Mouse (Mus musculus): Measurements from ENCODE around the gene Nbeal2. TPM values are rescaled to one million over a fixed set of nuclear protein-coding genes. Genes with fewer than 3 reads are reported as not detected.
A peak's percentile ranks its signal among the peaks of the same experiment; 100 is the strongest.

The Nbeal2 gene
- polyA plus RNA-seq, 1 experiment from 2014 or later: 1.1 TPM

- Histone ChIP-seq H3K4me1 (replicated peaks) (no peaks in the 10 kb centered on the region), H3K9me3 (no peaks in the 10 kb centered on the region), H3K36me3 (0 out of 2 replicates have a peak, but pooled peaks cover 4% of the 10 kb centered on the region), H3K27ac (no peak overlapping the region), H3K27me3 (no peaks in the 10 kb centered on the region), H3K4me3 (replicated peaks) (no peak overlapping the region), H3K4me2 (no peak overlapping the region), H3K9ac (replicated peaks) (no peak overlapping the region)
- no peak for ATAC-seq (ENCODE audit: insufficient number of reproducible peaks, insufficient read depth, low FRiP score, low TSS enrichment, low read depth)
- whole genome bisulfite sequencing: 67% methylated on average over 7 of the region's 7 CpGs
These were observed 18.6 kb upstream of the Nbeal2 start for GRCm38 (mm10) chr9:110672462-110673106.

DNA sequence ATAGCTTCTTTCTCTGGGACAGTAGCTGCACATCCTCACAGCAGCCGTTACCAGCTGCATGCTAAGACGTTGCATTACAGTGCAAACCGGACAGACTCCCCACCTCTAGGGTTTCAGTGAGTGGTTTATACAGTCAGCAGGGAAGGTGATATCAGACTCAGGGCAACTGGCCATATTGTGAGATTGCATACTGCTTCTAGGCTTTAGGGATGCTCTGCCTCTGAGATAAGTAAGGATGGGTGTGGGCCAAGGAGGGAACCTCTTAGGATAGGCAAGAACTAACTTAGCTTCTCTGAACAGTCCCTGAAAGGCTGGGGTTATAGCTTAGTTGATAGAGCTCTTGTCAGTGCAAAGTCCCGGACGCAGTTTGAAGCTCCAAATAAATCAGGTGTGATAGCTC, 15.8 kb upstream of the Nbeal2 start:
- H3K9me3 ChIP-seq: no peaks in the 10 kb centered on the region
- no peak overlapping the region for H3K4me2 ChIP-seq
- peaks cover 10% of the 10 kb centered on the region for H3K4me1 ChIP-seq (replicated peaks)
- no peak overlapping the region for H3K27ac ChIP-seq
- no peak for ATAC-seq (ENCODE audit: insufficient number of reproducible peaks, insufficient read depth, low FRiP score, low TSS enrichment, low read depth)
- H3K36me3 ChIP-seq: 0 out of 2 replicates have a peak, but pooled peaks cover 4% of the 10 kb centered on the region
- no peak overlapping the region for H3K9ac ChIP-seq (replicated peaks)
- H3K27me3 ChIP-seq: no peaks in the 10 kb centered on the region
- H3K4me3 ChIP-seq (replicated peaks): no peak overlapping the region
- WGBS: 84% methylated on average over 5 of the region's 5 CpGs

- H3K27ac ChIP-seq: no peak overlapping the region
- H3K9me3 ChIP-seq: no peaks in the 10 kb centered on the region
- H3K4me1 ChIP-seq (replicated peaks): peaks cover 10% of the 10 kb centered on the region
- H3K27me3 ChIP-seq: no peaks in the 10 kb centered on the region
- 0 out of 2 replicates have a peak overlapping the region, but pooled peaks have one; percentile 18 for H3K9ac ChIP-seq (replicated peaks)
- 0 out of 2 replicates have a peak, but pooled peaks cover 3% of the 10 kb centered on the region for H3K36me3 ChIP-seq
- H3K4me3 ChIP-seq (replicated peaks): no peak overlapping the region
- 93% methylated on average over 6 of the region's 6 CpGs for WGBS
- H3K4me2 ChIP-seq: no peak overlapping the region
- no peak for ATAC-seq (ENCODE audit: insufficient number of reproducible peaks, insufficient read depth, low FRiP score, low TSS enrichment, low read depth)
These were observed 14.8 kb upstream of the Nbeal2 start for GRCm38 (mm10) chr9:110668601-110669293.

DNA sequence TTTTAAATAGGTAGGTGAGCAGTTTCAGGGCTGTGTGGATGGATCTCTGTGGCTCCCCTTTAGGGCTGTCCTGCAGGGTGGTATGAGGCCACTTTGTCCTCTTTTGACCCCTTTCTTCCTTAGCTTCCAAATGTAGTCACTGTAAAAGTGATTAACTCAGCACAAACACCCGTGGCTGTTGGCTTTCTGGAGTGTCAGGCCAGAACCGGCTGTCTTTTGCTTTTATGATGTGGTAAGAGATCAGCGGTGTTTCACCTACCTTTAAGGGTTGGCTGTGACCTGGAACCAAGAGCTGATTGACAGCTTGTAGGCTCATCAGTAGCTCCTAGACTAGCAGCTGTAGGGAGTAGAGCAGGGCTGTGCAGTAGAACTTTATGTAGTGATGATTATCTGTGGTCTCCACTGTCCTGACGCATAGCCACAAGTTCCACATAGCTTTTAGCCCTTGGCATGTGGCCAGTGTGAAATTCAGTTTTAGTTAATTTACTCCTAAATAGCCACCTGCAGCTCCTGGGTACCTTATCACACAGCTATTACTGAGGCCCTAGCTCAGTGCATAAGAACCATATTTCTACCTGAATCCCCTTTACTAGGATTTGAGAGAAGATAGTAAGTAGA, 13.4 kb upstream of the Nbeal2 start:
- Histone ChIP-seq H3K9me3 (no peaks in the 10 kb centered on the region), H3K36me3 (peaks cover 1% of the 10 kb centered on the region; the same call in 1 of the 2 replicates), H3K27ac (0 out of 2 replicates have a peak overlapping the region, but pooled peaks have one; percentile 23), H3K4me2 (no peak overlapping the region), H3K4me3 (replicated peaks) (no peak overlapping the region), H3K9ac (replicated peaks) (no peak overlapping the region), H3K27me3 (no peaks in the 10 kb centered on the region), H3K4me1 (replicated peaks) (peaks cover 10% of the 10 kb centered on the region)
- WGBS: 54% methylated on average over 4 of the region's 4 CpGs
- no peak for ATAC-seq (ENCODE audit: insufficient number of reproducible peaks, insufficient read depth, low FRiP score, low TSS enrichment, low read depth)

- 48% methylated on average over 8 of the region's 8 CpGs for WGBS
- Histone ChIP-seq H3K9ac (replicated peaks) (0 out of 2 replicates have a peak overlapping the region, but pooled peaks have one; percentile 6), H3K4me1 (replicated peaks) (peaks cover 10% of the 10 kb centered on the region), H3K27ac (no peak overlapping the region), H3K27me3 (no peaks in the 10 kb centered on the region), H3K4me2 (no peak overlapping the region), H3K9me3 (no peaks in the 10 kb centered on the region), H3K36me3 (peaks cover 4% of the 10 kb centered on the region; the same call in 1 of the 2 replicates), H3K4me3 (replicated peaks) (no peak overlapping the region)
- no peak for ATAC-seq (ENCODE audit: insufficient number of reproducible peaks, insufficient read depth, low FRiP score, low TSS enrichment, low read depth)
These were observed 12.4 kb upstream of the Nbeal2 start for GRCm38 (mm10) chr9:110666374-110666773.

DNA sequence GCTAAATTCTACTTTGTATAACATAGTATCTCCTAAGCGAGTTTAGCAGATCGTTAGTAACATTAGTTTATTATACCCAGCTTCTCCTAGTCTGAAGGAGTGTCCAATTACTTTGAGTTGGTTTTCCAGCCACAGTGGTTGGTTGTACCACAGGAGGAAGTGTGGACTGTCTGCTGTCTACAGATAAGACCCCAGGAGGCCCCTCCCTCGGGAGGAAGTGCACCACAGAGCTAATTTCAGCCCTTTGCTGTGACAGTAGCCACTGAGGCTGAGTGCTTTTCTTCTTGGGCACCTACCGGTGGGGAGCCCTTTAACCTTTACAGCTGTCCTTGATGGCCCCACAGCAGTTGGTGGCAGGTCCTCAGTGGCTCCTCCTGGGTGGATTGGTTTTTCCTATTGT, 12.0 kb upstream of the Nbeal2 start:
- H3K9me3 ChIP-seq: no peaks in the 10 kb centered on the region
- H3K4me3 ChIP-seq (replicated peaks): no peak overlapping the region
- H3K27me3 ChIP-seq: no peaks in the 10 kb centered on the region
- 21% methylated on average over 4 of the region's 4 CpGs for WGBS
- ATAC-seq (ENCODE audit: insufficient number of reproducible peaks, insufficient read depth, low FRiP score, low TSS enrichment, low read depth): no peak
- no peak overlapping the region for H3K9ac ChIP-seq (replicated peaks)
- H3K36me3 ChIP-seq: peaks cover 4% of the 10 kb centered on the region; the same call in 1 of the 2 replicates
- H3K4me1 ChIP-seq (replicated peaks): peaks cover 10% of the 10 kb centered on the region
- H3K27ac ChIP-seq: no peak overlapping the region
- no peak overlapping the region for H3K4me2 ChIP-seq

DNA sequence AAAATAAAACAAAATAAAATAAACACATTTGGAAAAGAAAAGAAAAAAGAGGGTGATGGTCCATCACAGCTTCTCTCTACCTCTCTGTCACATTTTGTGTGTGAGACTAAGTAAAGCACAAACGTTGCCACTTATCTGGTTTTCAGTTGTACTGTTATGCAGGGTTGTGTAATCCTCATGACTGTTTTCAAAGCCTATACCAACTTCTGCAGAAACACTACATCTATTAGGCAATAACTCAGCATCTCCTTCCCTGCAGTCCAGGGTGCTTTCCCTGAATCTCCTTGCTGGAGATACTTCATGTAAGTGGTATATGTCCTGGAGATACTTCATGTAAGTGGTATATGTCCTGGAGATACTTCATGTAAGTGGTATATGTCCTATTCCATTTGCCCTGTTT, 8.9 kb upstream of the Nbeal2 start:
- H3K4me2 ChIP-seq: no peak overlapping the region
- peaks cover 13% of the 10 kb centered on the region for H3K4me1 ChIP-seq (replicated peaks)
- no peak overlapping the region for H3K27ac ChIP-seq
- H3K9ac ChIP-seq (replicated peaks): no peak overlapping the region
- H3K9me3 ChIP-seq: no peaks in the 10 kb centered on the region
- ATAC-seq (ENCODE audit: insufficient number of reproducible peaks, insufficient read depth, low FRiP score, low TSS enrichment, low read depth): no peak
- no peaks in the 10 kb centered on the region for H3K27me3 ChIP-seq
- no peak overlapping the region for H3K4me3 ChIP-seq (replicated peaks)
- peaks cover 10% of the 10 kb centered on the region; the same call in 1 of the 2 replicates for H3K36me3 ChIP-seq
- WGBS: 95% methylated on average over 1 of the region's 1 CpGs

GRCm38 (mm10) chr9:110660856-110661612, 7.1 kb upstream of the Nbeal2 start:
- Histone ChIP-seq H3K4me1 (replicated peaks) (peaks cover 10% of the 10 kb centered on the region), H3K9me3 (no peaks in the 10 kb centered on the region), H3K9ac (replicated peaks) (no peak overlapping the region), H3K27me3 (no peaks in the 10 kb centered on the region), H3K4me3 (replicated peaks) (no peak overlapping the region), H3K27ac (no peak overlapping the region), H3K36me3 (peaks cover 10% of the 10 kb centered on the region; the same call in 1 of the 2 replicates), H3K4me2 (no peak overlapping the region)
- ATAC-seq (ENCODE audit: insufficient number of reproducible peaks, insufficient read depth, low FRiP score, low TSS enrichment, low read depth): no peak
- 70% methylated on average over 7 of the region's 7 CpGs for WGBS

- Histone ChIP-seq H3K4me1 (replicated peaks) (peaks cover 11% of the 10 kb centered on the region), H3K27me3 (no peaks in the 10 kb centered on the region), H3K9me3 (no peaks in the 10 kb centered on the region), H3K27ac (no peak overlapping the region), H3K9ac (replicated peaks) (no peak overlapping the region), H3K4me3 (replicated peaks) (no peak overlapping the region), H3K36me3 (peaks cover 10% of the 10 kb centered on the region; the same call in 1 of the 2 replicates), H3K4me2 (no peak overlapping the region)
- WGBS: 83% methylated on average over 2 of the region's 2 CpGs
- ATAC-seq (ENCODE audit: insufficient number of reproducible peaks, insufficient read depth, low FRiP score, low TSS enrichment, low read depth): no peak
These were observed 6.2 kb upstream of the Nbeal2 start for GRCm38 (mm10) chr9:110660208-110660607.

DNA sequence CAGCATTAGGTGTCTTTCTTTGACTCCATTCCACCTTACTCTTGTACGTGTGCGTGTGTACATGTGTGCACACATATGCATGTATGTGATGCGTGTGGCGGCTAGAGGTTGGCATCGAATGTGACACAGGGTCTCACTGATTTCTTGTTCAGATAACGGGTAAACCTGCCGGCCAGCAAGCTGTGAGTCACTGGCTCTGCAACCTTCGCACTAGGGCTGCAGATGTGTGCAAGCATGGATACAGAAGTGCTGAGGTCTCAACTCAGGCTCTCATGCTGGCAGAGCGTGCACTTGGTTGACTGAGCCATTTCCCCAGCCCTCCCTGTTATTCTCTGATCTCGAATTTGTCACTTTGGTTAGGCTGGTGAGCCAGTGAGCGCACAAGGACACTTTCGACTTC, 5.6 kb upstream of the Nbeal2 start:
- no peak for ATAC-seq (ENCODE audit: insufficient number of reproducible peaks, insufficient read depth, low FRiP score, low TSS enrichment, low read depth)
- Histone ChIP-seq H3K4me3 (replicated peaks) (no peak overlapping the region), H3K27me3 (no peaks in the 10 kb centered on the region), H3K9me3 (no peaks in the 10 kb centered on the region), H3K9ac (replicated peaks) (no peak overlapping the region), H3K4me2 (no peak overlapping the region), H3K36me3 (peaks cover 10% of the 10 kb centered on the region; the same call in 1 of the 2 replicates), H3K27ac (no peak overlapping the region), H3K4me1 (replicated peaks) (peaks cover 12% of the 10 kb centered on the region)
- WGBS: 89% methylated on average over 12 of the region's 12 CpGs

Data from limb, embryonic 12.5 days (tissue).